In the genomic region with DNA sequence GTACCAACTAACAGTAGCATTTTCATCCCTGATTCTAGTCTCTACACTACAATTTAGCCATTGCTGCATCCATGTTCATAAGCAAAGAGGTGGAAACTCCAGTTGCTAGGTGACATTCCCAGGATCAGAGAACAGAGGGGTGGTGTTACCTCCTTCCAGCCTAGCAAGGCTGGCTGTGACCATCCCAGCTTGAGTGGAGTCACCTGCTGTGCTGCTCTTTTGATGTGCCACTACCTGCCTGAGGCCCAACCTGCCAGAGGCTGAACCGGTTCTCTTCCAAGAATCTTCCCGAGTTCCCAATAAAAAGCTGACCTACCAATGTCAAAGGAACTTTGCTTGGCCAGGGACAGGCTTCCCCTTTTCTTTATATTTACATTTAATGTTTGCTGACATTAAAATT, we compare ENCODE assay signal across 28 mouse cellular contexts.
"Had no signal": no experiment of that assay in that cellular context is flagged by ENCODE, and none has a peak within 500 bp of the region (broad histone marks: within the 10 kb centered on the region; RNA-seq: fewer than 3 reads in every experiment).

No protein-coding gene starts in this region.

- H3K4me1 ChIP-seq: heart, embryonic 10.5 days; heart, embryonic 12.5 days; hindbrain, embryonic 10.5 days; hindbrain, embryonic 12.5 days; kidney, embryonic 15.5 days; limb, embryonic 13.5 days; limb, embryonic 15.5 days; liver, embryonic 12.5 days had no signal

- H3K36me3 ChIP-seq: heart, embryonic 10.5 days; heart, embryonic 12.5 days; hindbrain, embryonic 10.5 days; hindbrain, embryonic 12.5 days; kidney, embryonic 15.5 days; limb, embryonic 13.5 days; limb, embryonic 15.5 days; liver, embryonic 12.5 days had no signal

- ATAC-seq: hindbrain, embryonic 16.5 days; inflammation-experienced regulatory T-cells, adult 6 months; intestine, embryonic 16.5 days; liver, embryonic 12.5 days had no signal

- H3K9ac ChIP-seq: heart, embryonic 12.5 days; hindbrain, embryonic 12.5 days; hindbrain, embryonic 14.5 days; kidney, embryonic 15.5 days; limb, embryonic 13.5 days; limb, embryonic 15.5 days; liver, embryonic 12.5 days; liver, embryonic 14.5 days had no signal

- H3K4me2 ChIP-seq: heart, embryonic 12.5 days; hindbrain, embryonic 12.5 days; hindbrain, embryonic 14.5 days; kidney, embryonic 15.5 days; limb, embryonic 13.5 days; limb, embryonic 15.5 days; liver, embryonic 12.5 days had no signal

- H3K27ac ChIP-seq: gastrocnemius, adult 2 months; heart, embryonic 10.5 days; hindbrain, embryonic 10.5 days; hindbrain, embryonic 12.5 days; hindbrain, embryonic 14.5 days; kidney, embryonic 15.5 days; kidney, postnatal 0 days; limb, embryonic 13.5 days; limb, embryonic 15.5 days; liver, embryonic 12.5 days; liver, embryonic 14.5 days had no signal

- DNase-seq: gastrocnemius, adult 2 months; gastrocnemius, postnatal 10 days; gastrocnemius, postnatal 25 days; heart, adult 18-20 months; heart, postnatal 10 days; heart, postnatal 4 days; kidney, adult 11 months; kidney, adult 2 months; kidney, adult 9 months; kidney, postnatal 14 days; kidney, postnatal 36 days; layer of hippocampus, adult 9-11 months; layer of hippocampus, postnatal 36 days; left cerebral cortex, postnatal 4 days had no signal

- H3K27me3 ChIP-seq: heart, embryonic 12.5 days; hindbrain, embryonic 12.5 days; kidney, embryonic 15.5 days; limb, embryonic 13.5 days; limb, embryonic 15.5 days; liver, embryonic 12.5 days had no signal

- H3K9me3 ChIP-seq: heart, embryonic 10.5 days; hindbrain, embryonic 10.5 days; hindbrain, embryonic 12.5 days; kidney, embryonic 15.5 days; limb, embryonic 13.5 days; limb, embryonic 15.5 days; liver, embryonic 12.5 days had no signal

- H3K4me3 ChIP-seq: gastrocnemius, adult 2 months; heart, embryonic 10.5 days; heart, embryonic 12.5 days; hindbrain, embryonic 10.5 days; hindbrain, embryonic 12.5 days; kidney, embryonic 15.5 days; limb, embryonic 13.5 days; limb, embryonic 15.5 days; liver, embryonic 12.5 days had no signal
